Mouse (Mus musculus) spleen, adult 12 weeks (tissue): ENCODE data around the gene Arnt.
A peak's percentile ranks its signal among the peaks of the same experiment; 100 is the strongest.
"Not testable (repeated sequence)": the region's sequence is repeated elsewhere in the genome, so short reads cannot be mapped to it uniquely, and the experiment has no call there.

Source experiments
- DNase-seq: peaks from one replicate; pipeline ENCODE4 v3.0.0; 2022; ENCODE audit warnings: low spot score

Arnt gene

GRCm38 (mm10) chr3:95434136-95434982, at the start of gene Arnt:
Gene Arnt (plus strand): TSS chr3:95434388.
- peak; percentile 86 for DNase-seq

- no peak for DNase-seq
These were observed 48.6 kb upstream of the Arnt start for GRCm38 (mm10) chr3:95385401-95386075.

GRCm38 (mm10) chr3:95394385-95394784, 39.8 kb upstream of the Arnt start:
- no peak for DNase-seq

GRCm38 (mm10) chr3:95402741-95403140, 31.4 kb upstream of the Arnt start, which contains the start of gene 4930558C23Rik:
Gene 4930558C23Rik (minus strand): TSS chr3:95402841.
- DNase-seq = no peak

GRCm38 (mm10) chr3:95407728-95408127, 26.5 kb upstream of the Arnt start:
- DNase-seq = no peak

GRCm38 (mm10) chr3:95408852-95409251, 25.3 kb upstream of the Arnt start:
- DNase-seq = no peak

- no peak for DNase-seq
These were observed 21.9 kb upstream of the Arnt start for GRCm38 (mm10) chr3:95412268-95412667.

GRCm38 (mm10) chr3:95417866-95418265, 16.3 kb upstream of the Arnt start:
- no peak for DNase-seq

- not testable (repeated sequence) for DNase-seq
These were observed 7.7 kb upstream of the Arnt start for GRCm38 (mm10) chr3:95426476-95426875.

- not testable (repeated sequence) for DNase-seq
These were observed 6.9 kb upstream of the Arnt start for GRCm38 (mm10) chr3:95427117-95427890.

- not testable (repeated sequence) for DNase-seq
These were observed 6.3 kb upstream of the Arnt start for GRCm38 (mm10) chr3:95427891-95428238.

- DNase-seq = not testable (repeated sequence)
These were observed 5.8 kb upstream of the Arnt start for GRCm38 (mm10) chr3:95428423-95428822.

- no peak for DNase-seq
These were observed 780 bp upstream of the Arnt start for GRCm38 (mm10) chr3:95433301-95433915.

GRCm38 (mm10) chr3:95434983-95435370, 789 bp downstream of the Arnt start:
- DNase-seq = no peak

GRCm38 (mm10) chr3:95435561-95435960, 1.4 kb downstream of the Arnt start:
- no peak for DNase-seq

GRCm38 (mm10) chr3:95438636-95439035, 4.4 kb downstream of the Arnt start:
- DNase-seq = not testable (repeated sequence)

- DNase-seq = no peak
These were observed 5.5 kb downstream of the Arnt start for GRCm38 (mm10) chr3:95439670-95440069.

- no peak for DNase-seq
These were observed 8.4 kb downstream of the Arnt start for GRCm38 (mm10) chr3:95442406-95443117.

GRCm38 (mm10) chr3:95445311-95445710, 11.1 kb downstream of the Arnt start:
- no peak for DNase-seq

- peak; percentile 30 for DNase-seq
These were observed 16.2 kb downstream of the Arnt start for GRCm38 (mm10) chr3:95450408-95450807.

GRCm38 (mm10) chr3:95450915-95451314, 16.7 kb downstream of the Arnt start:
- no peak for DNase-seq
